Mouse (Mus musculus) intestine, embryonic 16.5 days (tissue): ENCODE data around the gene Nthl1. TPM values are rescaled to one million over a fixed set of nuclear protein-coding genes. Genes with fewer than 3 reads are reported as not detected.
A peak's percentile ranks its signal among the peaks of the same experiment; 100 is the strongest.

Experiments used
- ATAC-seq: fragments of 200-750 bp; cut with Nextera tagmentation; 2 replicates; pipeline ENCODE4 v1.8.0; 2017; ENCODE audit warnings: moderate TSS enrichment, moderate library complexity
- H3K27ac ChIP-seq: fragments of 300-500 bp; sonication (generic); 2 replicates; pipeline ENCODE4 v1.5.1; 2014; ENCODE audit warnings: mild to moderate bottlenecking, low read length
- H3K27me3 ChIP-seq: fragments of 300-500 bp; sonication (generic); replicated peaks from 2 replicates; pipeline ENCODE4 v1.6.1; 2014; ENCODE audit warnings: low read length, control low read depth, mixed read lengths; ENCODE audit not compliant: control insufficient read depth, insufficient read depth
- H3K36me3 ChIP-seq: fragments of 300-500 bp; sonication (generic); 2 replicates; pipeline ENCODE4 v1.6.1; 2014; ENCODE audit warnings: low read length, control low read depth; ENCODE audit not compliant: control insufficient read depth, insufficient read depth
- H3K4me1 ChIP-seq: fragments of 300-500 bp; sonication (generic); 2 replicates; pipeline ENCODE4 v1.6.1; 2014; ENCODE audit warnings: low read length, control low read depth, mixed read lengths; ENCODE audit not compliant: control insufficient read depth, insufficient read depth
- H3K4me2 ChIP-seq: fragments of 300-500 bp; sonication (generic); 2 replicates; pipeline ENCODE4 v1.6.1; 2014; ENCODE audit warnings: low read depth, low read length, control low read depth
- H3K4me3 ChIP-seq: fragments of 300-500 bp; sonication (generic); 2 replicates; pipeline ENCODE4 v1.5.1; 2014; ENCODE audit warnings: mild to moderate bottlenecking, low read length
- H3K9ac ChIP-seq: fragments of 300-500 bp; sonication (generic); 2 replicates; pipeline ENCODE4 v1.6.1; 2014; ENCODE audit warnings: low read depth, low read length
- H3K9me3 ChIP-seq: fragments of 300-500 bp; sonication (generic); 2 replicates; pipeline ENCODE4 v1.6.1; 2016; ENCODE audit warnings: low read length, control low read depth; ENCODE audit not compliant: control insufficient read depth
- WGBS: fragments of 180-500 bp; shearing (Covaris S2); extraction: QIAGEN DNeasy Blood & Tissue Kit; methylation state at CpG from one replicate; pipeline ENCODE4 v1.1.7; 2014; 5-methylcytosine and 5-hydroxymethylcytosine counted together
- polyA plus RNA-seq: library from polyadenylated mRNA; unstranded; fragments of >200 nt; fragmentation: Nextera tagmentation; extraction: Ambion mirVana; gene quantifications from 2 replicates; pipeline ENCODE4 v1.2.1, GENCODE M21; 2015

The Nthl1 gene
- polyA plus RNA-seq, 1 experiment from 2014 or later, result 18.1 TPM

GRCm38 (mm10) chr17:24672141-24672540 lies 39.7 kb downstream of the Nthl1 start:
- 0 out of 2 replicates have a peak overlapping the region, but pooled peaks have one; percentile 91 for H3K9ac ChIP-seq
- H3K4me1 ChIP-seq, result peaks cover 25% of the 10 kb centered on the region
- peak overlapping the region; percentile 6; the same call in 1 of the 2 replicates for H3K27ac ChIP-seq
- peak overlapping the region; percentile 92; the same call in 1 of the 2 replicates for H3K4me2 ChIP-seq
- 12% methylated on average over 5 of the region's 5 CpGs for WGBS
- no peaks in the 10 kb centered on the region for H3K9me3 ChIP-seq
- ATAC-seq, result peak; percentile 50
- no peak overlapping the region for H3K4me3 ChIP-seq
- H3K27me3 ChIP-seq, result no peaks in the 10 kb centered on the region
- H3K36me3 ChIP-seq, result peaks cover 6% of the 10 kb centered on the region; the same call in 1 of the 2 replicates

GRCm38 (mm10) chr17:24674277-24674676 lies 41.8 kb downstream of the Nthl1 start:
- 83% methylated on average over 7 of the region's 7 CpGs for WGBS
- no peak overlapping the region for H3K4me2 ChIP-seq
- H3K9ac ChIP-seq, result no peak overlapping the region
- no peak overlapping the region for H3K27ac ChIP-seq
- ATAC-seq, result no peak
- H3K36me3 ChIP-seq, result peaks cover 9% of the 10 kb centered on the region; the same call in 1 of the 2 replicates
- no peak overlapping the region for H3K4me3 ChIP-seq
- no peaks in the 10 kb centered on the region for H3K27me3 ChIP-seq
- H3K4me1 ChIP-seq, result peaks cover 23% of the 10 kb centered on the region
- no peaks in the 10 kb centered on the region for H3K9me3 ChIP-seq

- no peak overlapping the region for H3K9ac ChIP-seq
- H3K4me2 ChIP-seq, result no peak overlapping the region
- no peak for ATAC-seq
- H3K4me3 ChIP-seq, result no peak overlapping the region
- H3K4me1 ChIP-seq, result peaks cover 15% of the 10 kb centered on the region
- H3K36me3 ChIP-seq, result peaks cover 23% of the 10 kb centered on the region
- no peaks in the 10 kb centered on the region for H3K9me3 ChIP-seq
- H3K27ac ChIP-seq, result no peak overlapping the region
- no peaks in the 10 kb centered on the region for H3K27me3 ChIP-seq
- WGBS, result 63% methylated on average over 2 of the region's 2 CpGs
Measured at GRCm38 (mm10) chr17:24676187-24676586, 43.7 kb downstream of the Nthl1 start.

- 95% methylated on average over 5 of the region's 5 CpGs for WGBS
- Histone ChIP-seq H3K9ac (no peak overlapping the region), H3K36me3 (peaks cover 25% of the 10 kb centered on the region), H3K4me2 (no peak overlapping the region), H3K27ac (no peak overlapping the region), H3K27me3 (no peaks in the 10 kb centered on the region), H3K4me3 (no peak overlapping the region), H3K9me3 (no peaks in the 10 kb centered on the region), H3K4me1 (peaks cover 8% of the 10 kb centered on the region)
- ATAC-seq, result no peak
Measured at GRCm38 (mm10) chr17:24676877-24677276, 44.4 kb downstream of the Nthl1 start.

- Histone ChIP-seq H3K4me3 (no peak overlapping the region), H3K9ac (0 out of 2 replicates have a peak overlapping the region, but pooled peaks have one; percentile 34), H3K27ac (peak overlapping the region; percentile 72), H3K4me2 (peak overlapping the region; percentile 28; the same call in 1 of the 2 replicates), H3K9me3 (no peaks in the 10 kb centered on the region), H3K36me3 (peaks cover 32% of the 10 kb centered on the region), H3K4me1 (peaks cover 1% of the 10 kb centered on the region; the same call in 1 of the 2 replicates), H3K27me3 (no peaks in the 10 kb centered on the region)
- ATAC-seq, result peak; percentile 88
- 76% methylated on average over 24 of the region's 24 CpGs for WGBS
Measured at GRCm38 (mm10) chr17:24677500-24678080, 45.1 kb downstream of the Nthl1 start.

- Histone ChIP-seq H3K9ac (no peak overlapping the region), H3K4me2 (peak overlapping the region; percentile 9; the same call in 1 of the 2 replicates), H3K4me1 (peaks cover 12% of the 10 kb centered on the region), H3K4me3 (no peak overlapping the region), H3K9me3 (no peaks in the 10 kb centered on the region), H3K27me3 (peaks cover 33% of the 10 kb centered on the region), H3K36me3 (peaks cover 8% of the 10 kb centered on the region), H3K27ac (no peak overlapping the region)
- ATAC-seq, result peak; percentile 43
- WGBS, result 28% methylated on average over 16 of the region's 16 CpGs
Measured at GRCm38 (mm10) chr17:24686514-24686913, 54.0 kb downstream of the Nthl1 start.

- peak; percentile 73 for ATAC-seq
- peak overlapping the region; percentile 37 for H3K4me3 ChIP-seq
- 3% methylated on average over 25 of the region's 25 CpGs for WGBS
- H3K27me3 ChIP-seq, result peaks cover 33% of the 10 kb centered on the region
- H3K4me1 ChIP-seq, result peaks cover 12% of the 10 kb centered on the region
- peak overlapping the region; percentile 51 for H3K4me2 ChIP-seq
- H3K9me3 ChIP-seq, result no peaks in the 10 kb centered on the region
- peak overlapping the region; percentile 56 for H3K9ac ChIP-seq
- peaks cover 4% of the 10 kb centered on the region for H3K36me3 ChIP-seq
- H3K27ac ChIP-seq, result no peak overlapping the region
Measured at GRCm38 (mm10) chr17:24687146-24687595, 54.7 kb downstream of the Nthl1 start.

GRCm38 (mm10) chr17:24687599-24687998 lies 55.1 kb downstream of the Nthl1 start:
- peaks cover 33% of the 10 kb centered on the region for H3K27me3 ChIP-seq
- ATAC-seq, result peak; percentile 41
- peak overlapping the region; percentile 37 for H3K4me3 ChIP-seq
- H3K4me1 ChIP-seq, result peaks cover 12% of the 10 kb centered on the region
- H3K27ac ChIP-seq, result no peak overlapping the region
- no peaks in the 10 kb centered on the region for H3K9me3 ChIP-seq
- 0 out of 2 replicates have a peak, but pooled peaks cover 4% of the 10 kb centered on the region for H3K36me3 ChIP-seq
- WGBS, result 19% methylated on average over 23 of the region's 23 CpGs
- peak overlapping the region; percentile 56 for H3K9ac ChIP-seq
- peak overlapping the region; percentile 51 for H3K4me2 ChIP-seq
